Mouse (Mus musculus): Measurements from ENCODE around the gene Odf3l2. TPM values are rescaled to one million over a fixed set of nuclear protein-coding genes. Genes with fewer than 3 reads are reported as not detected.

Odf3l2 gene
- polyA plus RNA-seq, 1 experiment from 2014 or later = 0.17 TPM

GRCm38 (mm10) chr10:79590702-79591101 lies 54.8 kb downstream of the Odf3l2 start:
- H3K9me3 ChIP-seq (ENCODE audit: control insufficient read depth, low read length) = no peaks in the 10 kb centered on the region
- no peak for DNase-seq
- no peaks in the 10 kb centered on the region for H3K36me3 ChIP-seq (ENCODE audit: control insufficient read depth, insufficient read depth, low read length)
- no peak for ATAC-seq (ENCODE audit: low FRiP score, low TSS enrichment)
- 86% methylated on average over 1 of the region's 1 CpGs for WGBS
- H3K4me1 ChIP-seq (ENCODE audit: control insufficient read depth, insufficient read depth, low read length) = no peaks in the 10 kb centered on the region
- H3K4me3 ChIP-seq (replicated peaks; ENCODE audit: low read depth, low read length) = no peak overlapping the region
- no peak overlapping the region for H3K4me2 ChIP-seq (ENCODE audit: low read length)
- no peak overlapping the region for H3K27ac ChIP-seq (replicated peaks; ENCODE audit: low read depth, low read length)
- no peak overlapping the region for H3K9ac ChIP-seq (replicated peaks; ENCODE audit: low read length)
- H3K27me3 ChIP-seq (ENCODE audit: control insufficient read depth, insufficient read depth, low read length) = peaks cover 6% of the 10 kb centered on the region; the same call in 1 of the 2 replicates

Other genes starting within 250 kb of the Odf3l2 start
- gene Vmn2r83, start 177.0 kb downstream of the Odf3l2 start, polyA plus RNA-seq (2014; fragmentation: Nextera tagmentation; extraction: Ambion mirVana) = not detected in 2 replicates
- gene Plpp2, start 111.9 kb downstream of the Odf3l2 start, polyA plus RNA-seq (2014; fragmentation: Nextera tagmentation; extraction: Ambion mirVana) = 14.7 and 19.1 TPM in 2 replicates
- gene Mier2, start 90.5 kb downstream of the Odf3l2 start, polyA plus RNA-seq (2014; fragmentation: Nextera tagmentation; extraction: Ambion mirVana) = 48.8 and 64.3 TPM in 2 replicates
- not detected in 2 replicates for gene Theg, start 58.4 kb downstream of the Odf3l2 start, polyA plus RNA-seq (2014; fragmentation: Nextera tagmentation; extraction: Ambion mirVana)
- gene C2cd4c, start 31.7 kb downstream of the Odf3l2 start, polyA plus RNA-seq (2014; fragmentation: Nextera tagmentation; extraction: Ambion mirVana) = 0.84 and 1.4 TPM in 2 replicates
- 17.2 and 21.6 TPM in 2 replicates for gene Shc2, start 7.8 kb downstream of the Odf3l2 start, polyA plus RNA-seq (2014; fragmentation: Nextera tagmentation; extraction: Ambion mirVana)
- gene Madcam1, start 18.8 kb upstream of the Odf3l2 start, polyA plus RNA-seq (2014; fragmentation: Nextera tagmentation; extraction: Ambion mirVana) = 0.31 and 1.00 TPM in 2 replicates
- gene Tpgs1, start 23.6 kb upstream of the Odf3l2 start, polyA plus RNA-seq (2014; fragmentation: Nextera tagmentation; extraction: Ambion mirVana) = 94.4 and 110 TPM in 2 replicates
- 80.4 and 94.9 TPM in 2 replicates for gene Cdc34, start 36.5 kb upstream of the Odf3l2 start, polyA plus RNA-seq (2014; fragmentation: Nextera tagmentation; extraction: Ambion mirVana)
- gene Gzmm, start 43.3 kb upstream of the Odf3l2 start, polyA plus RNA-seq (2014; fragmentation: Nextera tagmentation; extraction: Ambion mirVana) = 1.1 and 1.5 TPM in 2 replicates
- 680 and 689 TPM in 2 replicates for gene Bsg, start 58.8 kb upstream of the Odf3l2 start, polyA plus RNA-seq (2014; fragmentation: Nextera tagmentation; extraction: Ambion mirVana)
- 0.89 and 1.9 TPM in 2 replicates for gene Hcn2, start 70.9 kb upstream of the Odf3l2 start, polyA plus RNA-seq (2014; fragmentation: Nextera tagmentation; extraction: Ambion mirVana)
- 35.9 and 39.8 TPM in 2 replicates for gene Polrmt, start 100.8 kb upstream of the Odf3l2 start, polyA plus RNA-seq (2014; fragmentation: Nextera tagmentation; extraction: Ambion mirVana)
- 0.87 and 1.0 TPM in 2 replicates for gene Fgf22, start 109.3 kb upstream of the Odf3l2 start, polyA plus RNA-seq (2014; fragmentation: Nextera tagmentation; extraction: Ambion mirVana)
- 92.8 and 94.6 TPM in 2 replicates for gene Rnf126, start 121.2 kb upstream of the Odf3l2 start, polyA plus RNA-seq (2014; fragmentation: Nextera tagmentation; extraction: Ambion mirVana)
- gene Fstl3, start 131.5 kb upstream of the Odf3l2 start, polyA plus RNA-seq (2014; fragmentation: Nextera tagmentation; extraction: Ambion mirVana) = 0.80 and 1.5 TPM in 2 replicates
- gene Prss57, start 145.2 kb upstream of the Odf3l2 start, polyA plus RNA-seq (2014; fragmentation: Nextera tagmentation; extraction: Ambion mirVana) = 0.30 TPM in 1 of 2 replicates, not detected in the other
- 270 and 307 TPM in 2 replicates for gene Palm, start 147.8 kb upstream of the Odf3l2 start, polyA plus RNA-seq (2014; fragmentation: Nextera tagmentation; extraction: Ambion mirVana)
- gene Misp, start 175.3 kb upstream of the Odf3l2 start, polyA plus RNA-seq (2014; fragmentation: Nextera tagmentation; extraction: Ambion mirVana) = 0.45 and 1.5 TPM in 2 replicates
- 47.5 and 74.0 TPM in 2 replicates for gene Ptbp1, start 208.7 kb upstream of the Odf3l2 start, polyA plus RNA-seq (2014; fragmentation: Nextera tagmentation; extraction: Ambion mirVana)
- 14.9 and 16.7 TPM in 2 replicates for gene Prtn3, start 228.7 kb upstream of the Odf3l2 start, polyA plus RNA-seq (2014; fragmentation: Nextera tagmentation; extraction: Ambion mirVana)
- gene Plppr3, start 228.9 kb upstream of the Odf3l2 start, polyA plus RNA-seq (2014; fragmentation: Nextera tagmentation; extraction: Ambion mirVana) = 342 and 375 TPM in 2 replicates
- gene Elane, start 240.5 kb upstream of the Odf3l2 start, polyA plus RNA-seq (2014; fragmentation: Nextera tagmentation; extraction: Ambion mirVana) = not detected in 2 replicates
- not detected in 2 replicates for gene Cfd, start 245.1 kb upstream of the Odf3l2 start, polyA plus RNA-seq (2014; fragmentation: Nextera tagmentation; extraction: Ambion mirVana)

All from midbrain, embryonic 14.5 days (tissue).